ENCODE assay signal across 8 mouse cellular contexts in the genomic region with DNA sequence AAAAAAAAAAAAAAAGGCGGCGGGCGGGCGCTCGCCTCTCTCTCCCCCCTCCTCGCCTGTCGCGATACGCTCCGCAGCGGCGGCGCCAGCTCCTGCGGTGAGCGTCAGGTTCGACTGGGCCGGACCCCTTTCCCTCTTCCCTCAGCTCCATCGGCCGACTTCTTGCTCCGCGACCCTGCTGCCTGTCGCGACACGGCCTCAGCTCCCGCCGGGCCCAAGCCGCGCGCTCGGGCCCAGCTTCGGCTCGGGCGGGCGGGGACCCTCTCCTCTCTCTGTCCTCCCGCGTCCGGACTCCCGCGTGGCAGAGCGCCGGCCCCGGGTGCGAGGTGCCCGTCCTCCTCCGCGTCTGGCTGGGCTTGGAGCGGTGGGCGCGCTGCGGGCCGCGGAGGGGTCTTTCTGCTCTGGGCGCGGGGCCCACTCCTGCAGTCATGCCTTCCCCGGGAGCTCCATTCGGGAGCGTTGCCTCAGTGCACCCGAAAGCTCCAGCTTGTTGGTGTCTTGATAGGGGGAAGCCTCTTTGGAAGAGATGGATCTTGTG. TPM values are rescaled to one million over a fixed set of nuclear protein-coding genes. Genes with fewer than 3 reads are reported as not detected.
DNase-seq lines count a peak whose midpoint lies in the region; ATAC-seq and TF ChIP-seq lines count a peak whose summit lies in the region.

No protein-coding gene starts in this region.

- under 1% methylated on average over 54 of the region's 58 CpGs for WGBS in thymus, adult 2 months
- WGBS in intestine, postnatal 0 days: under 1% methylated on average over 42 of the region's 58 CpGs
- WGBS in neural tube, embryonic 12.5 days: under 1% methylated on average over 58 of the region's 58 CpGs

- peaks cover 18% of the 10 kb centered on the region for H3K4me1 ChIP-seq in thymus, adult 2 months (replicated peaks; ENCODE audit: control insufficient read depth, insufficient read depth, low read length)
- peaks cover 13% of the 10 kb centered on the region; the same call in 1 of the 2 replicates for H3K4me1 ChIP-seq in intestine, postnatal 0 days (replicated peaks; ENCODE audit: control insufficient read depth, insufficient read depth, low read length)
- peaks cover 34% of the 10 kb centered on the region for H3K4me1 ChIP-seq in neural tube, embryonic 12.5 days

- H3K4me3 ChIP-seq in gastrocnemius, adult 2 months: peak overlapping the region; percentile 75
- peak overlapping the region; percentile 92 for H3K4me3 ChIP-seq in thymus, adult 2 months (ENCODE audit: control insufficient read depth, insufficient read depth, low read length)
- H3K4me3 ChIP-seq in intestine, postnatal 0 days (ENCODE audit: low read depth, low read length): peak overlapping the region; percentile 78
- peak overlapping the region; percentile 90 for H3K4me3 ChIP-seq in neural tube, embryonic 12.5 days

- DNase-seq in gastrocnemius, adult 2 months: no peak
- DNase-seq in gastrocnemius, postnatal 36 days: no peak
- no peak for DNase-seq in thymus, adult 2 months
- no peak for DNase-seq in thymus, postnatal 10 days (ENCODE audit: low spot score in 2 of 2)
- DNase-seq in layer of hippocampus, postnatal 14 days (ENCODE audit: low spot score in 2 of 2): no peak
- no peak for DNase-seq in T-cell, adult 2 months (ENCODE audit: low spot score)

- no peaks in the 10 kb centered on the region for H3K9me3 ChIP-seq in intestine, postnatal 0 days (ENCODE audit: control insufficient read depth)
- H3K9me3 ChIP-seq in neural tube, embryonic 12.5 days: no peaks in the 10 kb centered on the region

- H3K27ac ChIP-seq in gastrocnemius, adult 2 months: peak overlapping the region; percentile 98
- peak overlapping the region; percentile 86 for H3K27ac ChIP-seq in thymus, adult 2 months (ENCODE audit: control insufficient read depth, insufficient read depth, low read length)
- peak overlapping the region; percentile 94 for H3K27ac ChIP-seq in intestine, postnatal 0 days (ENCODE audit: low read depth, low read length)
- peak overlapping the region; percentile 89 for H3K27ac ChIP-seq in neural tube, embryonic 12.5 days

- H3K27me3 ChIP-seq in thymus, adult 2 months (ENCODE audit: control insufficient read depth, insufficient read depth, low read length): no peaks in the 10 kb centered on the region
- H3K27me3 ChIP-seq in intestine, postnatal 0 days (replicated peaks; ENCODE audit: control insufficient read depth, insufficient read depth, low read length): no peaks in the 10 kb centered on the region
- H3K27me3 ChIP-seq in neural tube, embryonic 12.5 days (replicated peaks): no peaks in the 10 kb centered on the region

- peak overlapping the region; percentile 73 for H3K4me2 ChIP-seq in intestine, postnatal 0 days (replicated peaks; ENCODE audit: low read depth)
- peak overlapping the region; percentile 95 for H3K4me2 ChIP-seq in neural tube, embryonic 12.5 days (replicated peaks)

- no peak; the same call in 1 of the 2 replicates for TF ChIP-seq POLR2A in thymus, adult 2 months (IDR thresholded peaks at IDR 0.05; ENCODE audit: control insufficient read depth, extremely low read depth, insufficient read depth, low read length, poor library complexity)

- no peak for TF ChIP-seq CTCF in gastrocnemius, adult 2 months (IDR thresholded peaks at IDR 0.05)
- 0 out of 2 replicates have a peak, but pooled peaks have one; percentile 7 for TF ChIP-seq CTCF in thymus, adult 2 months (IDR thresholded peaks at IDR 0.05; ENCODE audit: borderline replicate concordance, control insufficient read depth, extremely low read depth, insufficient read depth, low read length, poor library complexity)
- TF ChIP-seq CTCF in intestine, postnatal 0 days (IDR thresholded peaks at IDR 0.05; ENCODE audit: low read depth): no peak

- H3K9ac ChIP-seq in intestine, postnatal 0 days (ENCODE audit: low read depth, low read length): peak overlapping the region; percentile 94
- H3K9ac ChIP-seq in neural tube, embryonic 12.5 days: peak overlapping the region; percentile 98

- intact Hi-C loops in gastrocnemius, adult 2 months (cut with DNase I): loop anchor here (1.0 to 10.0 kb wide), 3 partner anchors 20 to 499 kb away; a partner anchor contains a TSS
- intact Hi-C loops in gastrocnemius, postnatal 36 days (cut with DNase I): no loop called here

- peaks cover 3% of the 10 kb centered on the region; the same call in 1 of the 2 replicates for H3K36me3 ChIP-seq in thymus, adult 2 months (ENCODE audit: control insufficient read depth, insufficient read depth, low read length)
- peaks cover 12% of the 10 kb centered on the region for H3K36me3 ChIP-seq in intestine, postnatal 0 days (ENCODE audit: control insufficient read depth, insufficient read depth)
- H3K36me3 ChIP-seq in neural tube, embryonic 12.5 days: peaks cover 20% of the 10 kb centered on the region

- peak; percentile 11 for ATAC-seq in intestine, postnatal 0 days
- peak; percentile 3 for ATAC-seq in neural tube, embryonic 12.5 days (ENCODE audit: low FRiP score, low read depth)

RNA-seq across cellular contexts. Expression of a gene that starts 0.5 kb away (rescaled TPM):
- 10 to 100 TPM; 16.0 to 20.2 TPM for total RNA-seq in gastrocnemius, adult 2 months (2021)
- 10 to 100 TPM; 13.3 to 19.8 TPM for total RNA-seq in gastrocnemius, postnatal 36 days (2021)
- polyA plus RNA-seq in thymus, adult 2 months (2012; rRNA removed): 185 and 202 TPM in 2 replicates
- polyA plus RNA-seq in intestine, postnatal 0 days (2015; fragmentation: Nextera tagmentation; extraction: Ambion mirVana): 19.9 and 20.8 TPM in 2 replicates
- polyA plus RNA-seq in neural tube, embryonic 12.5 days (2016; fragmentation: Nextera tagmentation; extraction: Ambion mirVana): 58.2 and 58.3 TPM in 2 replicates
- 10 to 100 TPM; 53.6 to 61.3 TPM for total RNA-seq in layer of hippocampus, postnatal 14 days (2021)

RNA-seq across cellular contexts. Expression of a gene that starts 15.8 kb away (rescaled TPM):
- 10 to 100 TPM; 20.8 to 22.1 TPM for total RNA-seq in gastrocnemius, adult 2 months (2021)
- 10 to 100 TPM; 20.9 to 21.7 TPM for total RNA-seq in gastrocnemius, postnatal 36 days (2021)
- 42.4 and 48.6 TPM in 2 replicates for polyA plus RNA-seq in thymus, adult 2 months (2012; rRNA removed)
- polyA plus RNA-seq in intestine, postnatal 0 days (2015; fragmentation: Nextera tagmentation; extraction: Ambion mirVana): 27.8 and 29.8 TPM in 2 replicates
- polyA plus RNA-seq in neural tube, embryonic 12.5 days (2016; fragmentation: Nextera tagmentation; extraction: Ambion mirVana): 126 TPM in 2 replicates
- 10 to 100 TPM; 52.5 to 55.9 TPM for total RNA-seq in layer of hippocampus, postnatal 14 days (2021)

RNA-seq across cellular contexts. Expression of a gene that starts 15.8 kb away (rescaled TPM):
- total RNA-seq in gastrocnemius, adult 2 months (2021): 10 to 100 TPM; 14.0 to 16.2 TPM
- 10 to 100 TPM; 12.8 to 17.0 TPM for total RNA-seq in gastrocnemius, postnatal 36 days (2021)
- 9.4 and 12.5 TPM in 2 replicates for polyA plus RNA-seq in thymus, adult 2 months (2012; rRNA removed)
- polyA plus RNA-seq in intestine, postnatal 0 days (2015; fragmentation: Nextera tagmentation; extraction: Ambion mirVana): 12.2 and 12.8 TPM in 2 replicates
- 39.3 and 39.7 TPM in 2 replicates for polyA plus RNA-seq in neural tube, embryonic 12.5 days (2016; fragmentation: Nextera tagmentation; extraction: Ambion mirVana)
- total RNA-seq in layer of hippocampus, postnatal 14 days (2021): 10 to 100 TPM; 37.0 to 41.1 TPM

RNA-seq across cellular contexts. Expression of a gene that starts 20.1 kb away (rescaled TPM):
- 1 to 10 TPM; 4.9 to 6.8 TPM for total RNA-seq in gastrocnemius, adult 2 months (2021)
- 1 to 10 TPM; 3.3 to 6.1 TPM for total RNA-seq in gastrocnemius, postnatal 36 days (2021)
- polyA plus RNA-seq in thymus, adult 2 months (2012; rRNA removed): 4.3 and 4.9 TPM in 2 replicates
- 10.1 and 11.2 TPM in 2 replicates for polyA plus RNA-seq in intestine, postnatal 0 days (2015; fragmentation: Nextera tagmentation; extraction: Ambion mirVana)
- polyA plus RNA-seq in neural tube, embryonic 12.5 days (2016; fragmentation: Nextera tagmentation; extraction: Ambion mirVana): 23.4 and 25.7 TPM in 2 replicates
- 1 to 10 TPM; 5.5 to 6.2 TPM for total RNA-seq in layer of hippocampus, postnatal 14 days (2021)

RNA-seq across cellular contexts. Expression of a gene that starts 28.4 kb away (rescaled TPM):
- total RNA-seq in gastrocnemius, adult 2 months (2021): 1,000 to 10,000 TPM in 1 of 2 experiments, 100 to 1,000 TPM in 1; 931 to 1,252 TPM
- 100 to 1,000 TPM; 868 to 976 TPM for total RNA-seq in gastrocnemius, postnatal 36 days (2021)
- polyA plus RNA-seq in thymus, adult 2 months (2012; rRNA removed): 231 and 311 TPM in 2 replicates
- 703 and 717 TPM in 2 replicates for polyA plus RNA-seq in intestine, postnatal 0 days (2015; fragmentation: Nextera tagmentation; extraction: Ambion mirVana)
- 368 and 375 TPM in 2 replicates for polyA plus RNA-seq in neural tube, embryonic 12.5 days (2016; fragmentation: Nextera tagmentation; extraction: Ambion mirVana)
- 100 to 1,000 TPM; 634 to 664 TPM for total RNA-seq in layer of hippocampus, postnatal 14 days (2021)
